In the genomic region with DNA sequence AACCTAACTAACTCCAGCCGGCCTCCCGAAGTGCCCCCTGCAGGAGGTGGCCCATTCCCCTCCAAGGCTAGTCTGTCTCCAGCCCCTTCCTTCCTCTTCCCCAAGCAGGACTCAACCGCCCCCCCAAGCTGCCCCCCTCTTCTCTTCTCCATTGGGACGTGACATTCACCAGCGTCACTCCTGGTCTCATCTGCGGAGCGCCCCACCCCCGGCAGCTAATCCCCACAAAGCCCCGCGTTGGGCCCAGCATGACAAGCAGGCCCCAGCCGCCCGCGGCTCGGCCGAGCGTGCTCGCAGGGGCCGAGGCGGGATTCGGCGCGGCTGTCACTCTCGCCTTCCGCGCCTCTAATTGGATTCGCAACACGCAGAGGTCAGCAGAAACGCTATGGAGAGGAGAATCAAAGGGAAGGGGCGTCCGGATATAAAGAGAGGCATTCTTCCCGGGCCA, we compare ENCODE assay signal across 8 mouse cellular contexts.
DNase-seq lines count a peak whose midpoint lies in the region; ATAC-seq lines count a peak whose summit lies in the region.

No protein-coding gene starts in this region.

- H3K4me2 ChIP-seq in hindbrain, embryonic 12.5 days (replicated peaks) = peak overlapping the region; percentile 45
- H3K4me2 ChIP-seq in liver, embryonic 13.5 days = peak overlapping the region; percentile 48

- DNase-seq in kidney, postnatal 10 days = peak; percentile 79
- DNase-seq in kidney, adult 9 months = no peak
- peak; percentile 83 for DNase-seq in embryo, embryonic 9.5 days (ENCODE audit: extremely low spot score)
- no peak for DNase-seq in liver, embryonic 13.5 days
- DNase-seq in retina, postnatal 1 day = peak; percentile 97
- DNase-seq in frontal cortex, postnatal 14 days (ENCODE audit: low spot score in 2 of 2) = no peak
- DNase-seq in gastrocnemius, postnatal 4 days (ENCODE audit: low spot score in 2 of 2) = no peak

- peak overlapping the region; percentile 98 for H3K27ac ChIP-seq in hindbrain, embryonic 12.5 days
- H3K27ac ChIP-seq in liver, embryonic 13.5 days = no peak overlapping the region

- H3K4me1 ChIP-seq in hindbrain, embryonic 12.5 days = peaks cover 92% of the 10 kb centered on the region
- peaks cover 6% of the 10 kb centered on the region; the same call in 1 of the 2 replicates for H3K4me1 ChIP-seq in liver, embryonic 13.5 days (replicated peaks)

- ATAC-seq in hindbrain, embryonic 12.5 days (ENCODE audit: low FRiP score) = peak; percentile 82
- no peak for ATAC-seq in liver, embryonic 13.5 days (ENCODE audit: low read depth)

- H3K9ac ChIP-seq in hindbrain, embryonic 12.5 days = peak overlapping the region; percentile 61
- no peak overlapping the region for H3K9ac ChIP-seq in liver, embryonic 13.5 days

- H3K36me3 ChIP-seq in hindbrain, embryonic 12.5 days = no peaks in the 10 kb centered on the region
- H3K36me3 ChIP-seq in liver, embryonic 13.5 days = no peaks in the 10 kb centered on the region

- no peaks in the 10 kb centered on the region for H3K27me3 ChIP-seq in hindbrain, embryonic 12.5 days
- peaks cover 34% of the 10 kb centered on the region for H3K27me3 ChIP-seq in liver, embryonic 13.5 days

- peak overlapping the region; percentile 12 for H3K4me3 ChIP-seq in hindbrain, embryonic 12.5 days
- peak overlapping the region; percentile 23 for H3K4me3 ChIP-seq in liver, embryonic 13.5 days (replicated peaks)

- H3K9me3 ChIP-seq in hindbrain, embryonic 12.5 days (replicated peaks) = no peaks in the 10 kb centered on the region
- H3K9me3 ChIP-seq in liver, embryonic 13.5 days (replicated peaks) = no peaks in the 10 kb centered on the region

- under 1% methylated on average over 31 of the region's 31 CpGs for WGBS in hindbrain, embryonic 12.5 days
- WGBS in liver, embryonic 13.5 days (ENCODE audit: insufficient replicate concordance) = 1% methylated on average over 30 of the region's 31 CpGs

Comparison
In these comparisons a context has a peak if more than half of its experiments do, and no peak if none do; other contexts are left out.
1. DNase-seq: peak in kidney, postnatal 10 days (single experiment), embryo, embryonic 9.5 days (single experiment) and retina, postnatal 1 day (single experiment); none in kidney, adult 9 months (single experiment), liver, embryonic 13.5 days (single experiment), frontal cortex, postnatal 14 days (0 of 2) and gastrocnemius, postnatal 4 days (0 of 2).